In genomic region chr17:30129220-30129619, GRCm38 (mm10) we compare ENCODE assay signal across 19 mouse cellular contexts.
"Had no signal": no experiment of that assay in that cellular context is flagged by ENCODE, and none has a peak within 500 bp of the region (broad histone marks: within the 10 kb centered on the region; RNA-seq: fewer than 3 reads in every experiment).

No protein-coding gene starts in this region.

- H3K27me3 ChIP-seq: midbrain, embryonic 12.5 days; neural tube, embryonic 13.5 days; neural tube, embryonic 15.5 days had no signal

- ATAC-seq: midbrain, embryonic 16.5 days had no signal

- H3K9ac ChIP-seq: lung, embryonic 14.5 days; midbrain, embryonic 12.5 days; neural tube, embryonic 13.5 days; neural tube, embryonic 15.5 days had no signal

- H3K9me3 ChIP-seq: midbrain, embryonic 10.5 days; midbrain, embryonic 12.5 days; neural tube, embryonic 13.5 days; neural tube, embryonic 15.5 days had no signal

- DNase-seq: lung, adult 18-20 months; lung, embryonic 14.5 days; lung, postnatal 10 days; lung, postnatal 4 days; midbrain, embryonic 14.5 days; retina, postnatal 1 day; right cerebral cortex, adult 18-20 months; right cerebral cortex, postnatal 25 days; right cerebral cortex, postnatal 4 days; spleen, adult 18-20 months; thymus, adult 18-20 months; thymus, postnatal 14 days; thymus, postnatal 36 days had no signal

- H3K27ac ChIP-seq: midbrain, embryonic 10.5 days; midbrain, embryonic 12.5 days; neural tube, embryonic 13.5 days; neural tube, embryonic 15.5 days had no signal

- H3K4me3 ChIP-seq: midbrain, embryonic 10.5 days; midbrain, embryonic 12.5 days; myocyte; neural tube, embryonic 13.5 days; neural tube, embryonic 15.5 days had no signal

- H3K36me3 ChIP-seq: midbrain, embryonic 12.5 days; neural tube, embryonic 13.5 days; neural tube, embryonic 15.5 days had no signal

- H3K4me2 ChIP-seq: lung, embryonic 14.5 days; midbrain, embryonic 12.5 days; neural tube, embryonic 13.5 days; neural tube, embryonic 15.5 days had no signal
